Mouse (Mus musculus): ENCODE results near the gene Gm42372.

GRCm38 (mm10) chr7:16950861-16951635 is 31.8 kb upstream of the Gm42372 start:
- peak; percentile 85 for TF ChIP-seq CTCF (IDR thresholded peaks at IDR 0.05; ENCODE audit: low read depth)
- no peak for TF ChIP-seq EP300 (IDR thresholded peaks at IDR 0.05; ENCODE audit: low read depth)
